Mouse (Mus musculus) retina, postnatal 1 day (tissue): ENCODE data around the gene Abcf2.
"Not testable (repeated sequence)": the region's sequence is repeated elsewhere in the genome, so short reads cannot be mapped to it uniquely, and the experiment has no call there.

Experiments
- DNase-seq: peaks from one replicate; pipeline ENCODE4 v3.0.0-alpha.2; 2012

Gene Abcf2

DNA sequence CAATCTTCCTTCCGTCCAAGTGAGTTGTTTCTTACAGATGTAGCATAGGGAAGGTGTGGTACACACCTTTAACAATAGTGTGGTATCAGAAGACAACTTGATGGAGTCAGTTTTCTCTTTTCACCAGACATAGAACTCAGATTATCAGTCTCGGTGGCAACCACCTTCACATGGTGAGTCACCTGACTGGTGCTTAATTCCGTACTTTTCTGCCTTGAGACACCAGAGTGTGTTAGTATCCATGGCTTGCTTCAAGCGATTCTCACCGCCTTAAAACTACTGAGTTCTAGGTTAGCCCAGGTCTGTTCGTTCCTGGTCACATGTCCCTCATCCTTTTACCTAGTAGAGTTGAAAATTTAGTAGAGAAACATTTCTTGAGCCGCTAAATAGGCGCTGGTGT lies 8.8 kb upstream of the Abcf2 start:
- no peak for DNase-seq

- DNase-seq = no peak
Measured at GRCm38 (mm10) chr5:24578109-24578963, 1.1 kb upstream of the Abcf2 start.

- DNase-seq = no peak
Measured at GRCm38 (mm10) chr5:24576801-24577182, 475 bp downstream of the Abcf2 start.

DNA sequence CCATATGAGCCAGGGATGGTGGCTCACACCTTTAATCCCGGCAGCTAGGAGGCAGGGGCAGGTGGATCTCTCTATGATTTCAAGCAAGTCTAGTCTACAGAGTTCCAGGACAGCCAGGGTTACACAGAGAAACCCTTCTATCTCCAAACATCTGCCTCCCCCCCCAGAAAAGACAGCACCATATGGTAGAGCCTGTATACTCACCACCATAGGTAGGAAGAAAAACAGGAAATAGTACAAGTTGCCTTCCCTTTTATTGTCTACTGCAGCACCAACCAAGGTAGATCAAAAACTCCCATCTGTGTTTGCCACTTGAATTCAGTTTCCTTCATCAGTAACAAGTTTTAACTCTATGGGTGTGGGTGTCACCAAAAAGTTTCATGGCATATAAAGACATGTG lies 1.3 kb downstream of the Abcf2 start:
- DNase-seq = no peak

- DNase-seq = no peak
Measured at GRCm38 (mm10) chr5:24556709-24557108, 20.6 kb downstream of the Abcf2 start, which contains the start of gene 4931409K22Rik. Gene 4931409K22Rik, minus strand, starts transcription at chr5:24556809.

DNA sequence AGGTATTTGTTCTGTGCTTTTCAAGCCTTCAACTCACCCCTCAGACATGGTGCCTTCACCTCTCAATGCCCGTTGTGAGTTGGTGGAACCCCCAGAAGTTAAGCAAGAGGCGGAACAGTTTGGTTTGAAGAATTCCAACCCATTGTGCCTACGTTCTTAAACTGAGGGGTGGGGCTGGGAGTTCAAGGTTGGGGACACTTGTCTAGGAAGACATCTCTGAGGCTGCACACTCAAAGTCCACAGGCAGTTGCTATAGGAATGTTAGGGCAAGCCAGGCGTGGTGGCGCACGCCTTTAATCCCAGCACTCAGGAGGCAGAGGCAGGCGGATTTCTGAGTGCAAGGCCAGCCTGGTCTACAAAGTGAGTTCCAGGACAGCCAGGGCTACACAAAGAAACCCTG lies 21.9 kb downstream of the Abcf2 start:
- DNase-seq = not testable (repeated sequence)

DNA sequence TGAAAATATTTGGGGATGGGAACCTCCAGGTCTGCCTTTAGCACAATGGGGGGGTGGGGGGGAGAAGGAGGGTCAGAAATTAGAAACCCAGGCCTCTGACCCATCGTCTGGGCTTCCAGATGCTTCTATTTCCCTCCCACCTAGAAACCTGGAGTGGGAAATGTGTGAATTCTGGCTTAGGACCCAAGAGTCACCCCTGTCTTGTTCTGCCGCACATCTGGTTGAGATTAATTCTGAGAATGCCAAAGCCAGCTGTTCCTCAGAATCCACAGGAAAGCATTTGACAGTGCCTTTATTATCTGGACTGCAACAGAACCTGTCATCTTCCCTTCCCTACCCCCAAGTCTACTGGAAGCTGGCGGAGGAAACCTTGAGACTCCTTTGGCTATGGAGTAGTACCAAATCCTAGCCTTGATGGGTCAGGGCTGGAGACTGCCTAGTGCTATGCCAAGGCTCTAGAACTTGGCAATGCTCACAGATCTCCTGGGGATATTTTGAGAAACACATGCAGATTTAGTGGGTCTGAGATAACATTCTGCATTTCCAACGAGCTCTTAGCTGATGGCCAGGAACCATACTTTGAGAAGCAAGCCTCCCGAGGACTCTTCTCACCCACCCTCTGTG lies 23.5 kb downstream of the Abcf2 start:
- no peak for DNase-seq

DNA sequence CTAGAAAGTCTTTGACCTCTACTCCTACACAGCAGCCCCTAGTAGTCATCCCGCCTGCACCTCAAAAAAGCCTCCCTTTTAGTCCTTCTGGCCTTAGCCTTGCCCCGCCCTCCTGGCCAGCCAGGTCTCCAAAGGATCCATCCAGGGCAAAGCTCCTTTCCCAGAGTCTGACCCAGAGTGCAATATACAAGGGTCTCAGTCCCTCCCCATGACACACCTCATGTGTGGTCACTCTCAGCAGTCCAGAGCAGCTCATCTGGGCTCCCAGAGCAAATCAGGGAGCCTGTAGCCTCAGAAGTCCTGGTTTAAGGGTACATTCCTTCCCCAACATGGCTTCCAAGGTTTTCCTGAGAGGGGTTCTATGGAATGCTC lies 26.0 kb downstream of the Abcf2 start:
- no peak for DNase-seq

DNA sequence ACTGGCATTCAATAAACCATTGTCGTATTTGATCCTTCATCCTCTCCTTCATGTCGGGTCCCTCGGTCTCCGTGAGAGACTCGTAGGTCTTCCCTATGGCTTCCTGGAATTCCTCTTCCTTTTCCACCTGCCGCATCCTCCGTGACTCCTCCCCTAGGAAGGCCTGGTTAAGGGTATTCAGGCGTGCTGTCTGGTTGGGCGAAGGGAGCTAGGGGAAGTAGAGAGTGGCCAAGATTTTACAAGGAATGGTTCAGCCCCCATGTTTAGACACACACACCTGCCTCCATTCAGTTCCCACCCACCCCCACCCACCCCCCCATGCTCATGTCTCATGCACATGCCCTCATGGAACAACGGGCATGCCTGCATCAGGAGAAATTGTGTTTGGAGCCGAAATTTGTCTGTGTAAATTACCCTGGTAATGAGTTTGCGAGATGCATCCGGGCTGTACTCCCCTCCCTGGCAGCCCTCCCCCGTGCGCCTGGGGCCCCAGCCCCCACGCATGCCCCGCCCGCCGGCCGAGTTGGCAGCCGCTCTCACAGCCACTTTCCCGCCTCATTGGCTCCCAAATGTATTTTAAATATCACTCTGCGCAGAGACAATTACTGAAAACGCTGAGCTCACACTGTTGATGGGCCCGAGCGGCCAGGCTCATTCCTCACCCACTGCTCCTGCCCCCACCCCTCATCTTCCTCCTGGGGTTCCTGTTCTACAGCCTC lies 26.5 kb downstream of the Abcf2 start:
- peak; percentile 82 for DNase-seq

DNA sequence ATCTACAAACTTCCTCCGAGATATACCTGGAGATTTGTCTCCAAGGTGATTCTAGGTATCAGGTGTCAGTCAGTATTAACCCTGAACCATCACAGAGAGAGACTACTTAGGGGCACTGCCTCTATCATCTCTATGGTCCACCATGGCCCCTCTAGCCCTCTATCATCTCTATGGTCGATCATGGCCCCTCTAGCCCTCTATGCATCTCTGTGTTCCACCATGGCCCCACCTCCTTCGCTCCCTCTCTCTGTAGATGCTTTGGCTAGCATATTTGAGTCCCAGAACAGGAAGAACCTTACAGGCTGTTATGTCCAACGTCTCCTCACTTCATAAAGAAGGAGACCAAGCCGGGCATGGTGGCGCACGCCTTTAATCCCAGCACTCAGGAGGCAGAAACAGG lies 34.6 kb downstream of the Abcf2 start:
- peak; percentile 43 for DNase-seq

DNA sequence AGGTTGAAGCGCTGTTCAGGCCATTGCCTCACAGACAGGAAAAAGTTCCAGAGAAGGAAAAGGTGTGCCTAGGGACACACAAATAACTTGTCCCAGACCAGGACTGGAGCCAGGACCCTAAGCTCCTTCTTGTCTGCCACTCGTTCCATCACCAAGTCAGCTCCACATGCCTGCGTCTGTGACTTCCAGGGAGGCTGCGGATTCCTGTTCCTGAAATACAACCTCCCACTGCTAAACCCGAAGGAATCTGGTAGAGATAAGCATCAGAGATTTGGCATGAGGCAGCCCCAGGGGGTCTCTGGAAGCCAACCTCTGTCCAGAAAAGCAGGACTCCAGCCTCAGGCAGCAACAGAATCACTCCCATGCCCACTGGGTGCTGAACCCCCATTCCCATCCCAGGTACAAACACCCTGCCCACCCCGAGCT lies 36.1 kb downstream of the Abcf2 start:
- no peak for DNase-seq

DNA sequence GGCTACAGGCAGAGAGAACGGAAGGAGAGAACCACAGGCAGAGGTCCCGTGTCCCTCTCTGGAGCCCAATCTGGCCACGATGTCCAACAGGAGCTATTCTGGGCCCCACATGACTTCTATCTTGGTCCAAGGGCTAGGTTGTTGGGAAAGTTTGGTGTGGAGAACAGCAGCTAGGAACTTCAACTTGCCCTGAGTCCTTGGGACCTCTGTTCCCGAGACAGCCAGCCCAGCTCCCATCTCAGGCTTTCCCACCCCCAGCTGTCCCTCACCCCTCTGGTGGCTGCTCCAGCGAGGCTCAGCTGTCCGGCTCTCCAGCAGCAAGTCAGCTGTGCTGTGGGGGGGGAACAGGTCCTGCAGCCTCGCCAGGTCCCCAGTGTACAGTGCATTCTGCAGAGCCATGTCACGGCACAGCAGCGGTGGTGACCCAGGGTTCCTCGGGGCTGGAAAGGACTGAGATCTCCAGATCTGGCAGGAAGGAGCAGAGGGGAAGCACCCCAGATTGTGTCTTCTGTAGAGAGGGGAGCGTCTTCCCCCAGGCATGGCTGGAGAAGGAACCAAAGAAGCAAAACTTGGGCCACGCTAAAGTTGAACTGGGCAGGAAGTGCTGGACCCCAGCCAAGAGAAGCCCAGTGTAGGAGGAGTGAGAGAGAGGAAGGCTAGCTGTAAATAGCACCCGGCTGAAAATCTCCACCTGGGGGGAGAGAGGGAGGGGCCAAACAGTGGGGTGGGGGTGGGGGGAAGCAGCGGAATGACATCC lies 36.7 kb downstream of the Abcf2 start, which contains the start of gene Asb10:
Gene Asb10 (minus strand): TSS at position 592 of the 757 bp plus-strand sequence.
- DNase-seq = no peak

- no peak for DNase-seq
Measured at GRCm38 (mm10) chr5:24539571-24540296, 37.5 kb downstream of the Abcf2 start.

DNA sequence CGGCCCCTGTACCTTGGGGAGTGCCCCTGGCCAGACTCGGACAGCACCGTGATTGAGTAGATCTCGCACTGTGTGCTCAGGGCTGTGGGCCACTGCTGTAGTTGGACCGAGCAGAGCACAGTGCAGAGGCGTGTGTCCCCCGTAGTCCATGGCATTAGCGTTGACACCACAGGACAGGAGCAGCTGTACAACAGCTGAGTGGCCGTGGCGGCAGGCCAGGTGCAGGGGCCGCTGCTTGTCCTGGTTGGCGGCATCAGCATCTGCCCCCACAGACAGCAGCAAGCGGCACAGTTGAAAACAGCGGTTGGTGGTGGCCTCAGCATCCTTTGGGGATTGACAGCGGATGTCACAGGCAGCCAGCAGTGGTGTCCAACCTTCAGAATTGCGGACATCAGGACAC lies 39.6 kb downstream of the Abcf2 start:
- no peak for DNase-seq

DNA sequence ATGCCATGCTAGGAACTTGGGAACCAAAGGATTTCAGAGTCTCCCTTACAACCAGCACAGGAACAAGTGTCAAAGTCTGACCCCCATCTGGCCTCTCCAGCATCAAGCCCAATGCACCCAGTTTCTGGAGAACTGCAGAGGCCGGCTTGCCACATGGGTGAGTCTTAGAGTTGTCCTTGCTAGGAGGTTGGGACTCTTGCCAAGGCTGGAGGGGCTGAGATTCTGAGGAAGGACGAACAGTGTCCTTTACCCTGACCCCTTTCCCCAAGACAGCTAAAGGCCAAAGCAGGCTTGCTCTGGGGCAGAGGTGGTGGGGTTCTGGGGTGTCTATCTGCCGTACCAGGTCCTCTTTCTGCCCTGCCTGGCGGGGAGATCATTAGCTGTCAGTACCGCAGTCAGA lies 40.8 kb downstream of the Abcf2 start:
- DNase-seq = no peak

DNA sequence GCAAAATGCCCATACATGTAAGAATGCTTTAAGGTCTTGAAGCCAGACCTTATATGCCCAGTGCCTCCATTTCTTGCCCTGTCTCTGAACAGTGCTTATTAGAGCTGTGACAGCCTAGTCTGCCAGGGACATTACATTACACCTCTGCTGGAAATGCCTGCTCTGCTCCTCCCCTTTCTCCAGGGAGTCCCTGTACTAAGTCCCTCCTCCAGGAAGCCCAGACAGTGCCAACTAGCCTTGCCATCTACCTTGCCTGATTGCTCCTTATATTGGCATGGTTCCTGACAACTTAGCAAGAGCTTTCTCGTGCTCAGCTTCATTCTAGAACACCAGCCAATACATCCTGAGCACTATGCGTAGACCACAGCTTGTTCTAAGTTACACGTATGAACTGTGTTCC lies 41.5 kb downstream of the Abcf2 start:
- no peak for DNase-seq

- no peak for DNase-seq
Measured at GRCm38 (mm10) chr5:24534292-24534691, 43.0 kb downstream of the Abcf2 start.

- DNase-seq = no peak
Measured at GRCm38 (mm10) chr5:24533391-24533790, 43.9 kb downstream of the Abcf2 start.

DNA sequence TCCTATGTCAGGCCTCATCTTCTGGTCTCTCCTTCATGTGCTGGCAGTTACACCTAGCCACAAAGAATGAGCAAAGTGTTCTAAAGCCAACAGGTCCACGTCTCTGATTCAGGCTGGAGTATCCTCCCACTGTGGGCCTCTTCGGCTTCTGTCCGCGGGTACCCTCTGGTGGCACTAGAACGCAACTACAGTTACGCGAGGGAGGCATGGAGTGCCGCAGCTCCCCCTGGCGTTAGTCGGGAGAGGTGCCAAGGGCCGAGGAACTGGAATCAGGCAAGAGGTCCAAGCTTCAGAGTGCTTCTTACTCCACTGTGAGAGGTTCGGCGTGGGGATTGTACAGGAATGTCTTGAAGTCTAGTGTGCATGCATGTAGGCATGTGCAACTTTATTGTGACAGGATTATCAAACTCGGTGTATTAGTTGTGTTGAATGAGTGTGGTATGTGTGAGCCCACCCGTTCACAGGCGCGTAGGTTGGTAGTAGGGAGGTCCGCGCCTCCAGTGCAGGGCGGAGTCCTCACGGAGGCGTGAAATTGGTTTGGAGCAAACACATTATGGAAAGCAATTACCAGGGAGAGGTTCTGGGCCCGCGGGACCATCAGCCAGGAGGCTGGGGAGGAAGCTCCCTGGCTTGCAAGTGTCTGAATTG lies 47.1 kb downstream of the Abcf2 start:
- DNase-seq = peak; percentile 91

DNA sequence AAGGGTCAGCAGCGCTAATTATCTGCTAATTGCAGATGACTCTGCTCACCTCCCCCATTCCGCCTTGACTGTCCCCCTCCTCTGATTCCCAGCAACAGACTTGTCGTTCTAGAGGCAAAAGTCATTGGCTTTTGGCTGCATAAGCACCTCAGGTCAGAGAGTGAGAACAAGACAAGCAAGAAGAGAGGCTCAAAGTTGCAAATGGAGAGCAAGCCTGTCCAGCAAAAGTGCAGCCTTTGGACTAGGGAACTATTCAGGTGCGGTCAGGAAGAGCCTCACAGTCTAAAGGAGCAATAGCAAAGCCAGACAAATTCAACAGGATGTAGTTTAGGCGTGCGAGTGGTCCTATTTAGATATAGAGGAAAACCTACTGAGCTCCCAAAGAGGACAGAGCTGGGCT lies 49.5 kb downstream of the Abcf2 start:
- no peak for DNase-seq

- DNase-seq = no peak
Measured at GRCm38 (mm10) chr5:24526889-24527230, 50.4 kb downstream of the Abcf2 start, which contains the start of gene Gbx1. Gene Gbx1, minus strand, starts transcription at chr5:24527202.
